Mouse (Mus musculus): ENCODE results near the gene Gm17720.

- TF ChIP-seq CTCF (conservative IDR thresholded peaks at IDR 0.05; ENCODE audit: insufficient read depth, insufficient read length, low read depth, low read length) (no peak), POLR2A (IDR thresholded peaks at IDR 0.05; ENCODE audit: low read depth, low read length) (no peak)
These were observed 20.0 kb downstream of the Gm17720 start for GRCm38 (mm10) chr8:110082416-110083105.

Data from kidney, adult 2 months (tissue).